Mouse (Mus musculus): Measurements from ENCODE around the gene Rcor2.

DNA sequence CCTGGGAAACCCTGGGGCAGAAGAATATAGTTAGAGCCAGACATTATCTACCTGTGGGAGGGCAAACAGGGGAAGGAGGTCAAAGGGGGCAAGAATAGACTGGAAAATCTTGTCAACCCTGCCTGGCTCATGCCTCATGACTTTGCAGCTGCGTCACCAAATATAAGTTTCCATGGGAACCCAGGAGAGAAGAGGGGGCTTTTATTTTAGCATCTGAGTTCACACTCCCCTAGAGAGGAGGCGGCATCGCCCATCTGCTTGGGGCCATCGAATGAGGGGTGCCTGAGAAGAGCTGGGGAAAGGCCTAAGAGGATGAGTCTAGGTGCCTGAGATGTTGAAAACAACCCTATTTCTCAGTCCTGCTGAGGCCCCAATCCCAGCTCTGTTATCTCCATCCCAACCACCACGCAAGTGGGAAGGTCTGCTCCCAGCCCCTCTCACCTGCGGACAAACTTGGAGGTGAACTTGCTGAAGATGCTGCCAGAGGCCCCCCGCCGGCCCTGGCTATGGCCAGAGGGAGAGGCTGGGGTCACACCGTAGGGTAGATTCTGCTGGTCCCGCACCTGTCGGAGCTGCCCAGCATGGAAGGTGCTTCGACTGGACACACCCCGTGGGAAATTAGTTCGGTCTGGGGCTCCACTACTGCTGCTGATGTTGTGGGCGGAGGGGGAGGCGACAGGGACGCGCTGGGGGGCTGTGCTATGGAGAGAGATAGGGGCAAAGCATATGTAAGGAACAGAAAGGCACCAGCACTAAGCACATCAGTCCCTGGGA lies 13.6 kb downstream of the Rcor2 start:
- TF ChIP-seq POLR2A (IDR thresholded peaks at IDR 0.05; ENCODE audit: insufficient read depth, low read depth, low read length) (no peak), CTCF (IDR thresholded peaks at IDR 0.05) (no peak)
